Mouse (Mus musculus) testis, adult 2 months (tissue): ENCODE measurements around the gene Rsf1. TPM values are rescaled to one million over a fixed set of nuclear protein-coding genes. Genes with fewer than 3 reads are reported as not detected.

Experiments used
- H3K27ac ChIP-seq: fragments of 200-500 bp; 2 replicates; pipeline ENCODE4 v1.5.1; 2012; ENCODE audit warnings: low read depth, low read length; ENCODE audit not compliant: control insufficient read depth, insufficient read depth
- H3K27me3 ChIP-seq: fragments of 200-500 bp; 2 replicates; pipeline ENCODE4 v1.6.1; 2012; ENCODE audit warnings: mild to moderate bottlenecking, low read length, moderate library complexity; ENCODE audit not compliant: control insufficient read depth, insufficient read depth
- H3K36me3 ChIP-seq: fragments of 200-500 bp; 2 replicates; pipeline ENCODE4 v1.6.1; 2012; ENCODE audit warnings: mild to moderate bottlenecking, low read length; ENCODE audit not compliant: control insufficient read depth, insufficient read depth
- H3K4me1 ChIP-seq: fragments of 200-500 bp; 2 replicates; pipeline ENCODE4 v1.6.1; 2012; ENCODE audit warnings: low read length; ENCODE audit not compliant: control insufficient read depth, insufficient read depth
- H3K4me3 ChIP-seq: fragments of 200-500 bp; 2 replicates; pipeline ENCODE4 v1.5.1; 2012; ENCODE audit warnings: low read depth, mild to moderate bottlenecking, low read length, moderate library complexity, mixed read lengths; ENCODE audit not compliant: control insufficient read depth
- CTCF ChIP-seq: fragments of 200-500 bp; IDR thresholded peaks from 2 replicates; pipeline ENCODE4 v1.5.1; 2012; ENCODE audit warnings: low read depth, mild to moderate bottlenecking, inconsistent platforms, low read length, moderate library complexity; ENCODE audit not compliant: control insufficient read depth, insufficient read depth, insufficient replicate concordance
- POLR2A ChIP-seq: fragments of 200-500 bp; IDR thresholded peaks from 2 replicates; pipeline ENCODE4 v1.6.1; 2012; ENCODE audit warnings: low read depth, mild to moderate bottlenecking, inconsistent platforms, low read length, moderate library complexity; ENCODE audit not compliant: control insufficient read depth
- polyA plus RNA-seq: library from polyadenylated mRNA; depleted of rRNA; stranded (reverse); fragments of >200 nt; gene quantifications from 2 replicates; pipeline ENCODE4 v1.2.3, GENCODE M21; 2012

Rsf1 gene
- polyA plus RNA-seq, 1 experiment, result 4.9 TPM

GRCm38 (mm10) chr7:97569372-97569771, 10.3 kb upstream of the Rsf1 start:
- no peaks in the 10 kb centered on the region for H3K27me3 ChIP-seq
- no peak overlapping the region for H3K4me3 ChIP-seq
- no peak overlapping the region for H3K27ac ChIP-seq
- H3K36me3 ChIP-seq, result no peaks in the 10 kb centered on the region
- H3K4me1 ChIP-seq, result no peaks in the 10 kb centered on the region
- no peak for TF ChIP-seq POLR2A
- no peak for TF ChIP-seq CTCF

- Histone ChIP-seq H3K36me3 (no peaks in the 10 kb centered on the region), H3K4me3 (no peak overlapping the region), H3K27me3 (no peaks in the 10 kb centered on the region), H3K4me1 (no peaks in the 10 kb centered on the region), H3K27ac (no peak overlapping the region)
- no peak for TF ChIP-seq POLR2A
- no peak for TF ChIP-seq CTCF
Observed at GRCm38 (mm10) chr7:97570389-97570788, 9.3 kb upstream of the Rsf1 start.

- Histone ChIP-seq H3K4me3 (peak overlapping the region; percentile 99), H3K4me1 (peaks cover 2% of the 10 kb centered on the region; the same call in 1 of the 2 replicates), H3K27me3 (no peaks in the 10 kb centered on the region), H3K36me3 (no peaks in the 10 kb centered on the region), H3K27ac (peak overlapping the region; percentile 94)
- no peak for TF ChIP-seq POLR2A
- TF ChIP-seq CTCF, result no peak
Observed at GRCm38 (mm10) chr7:97578361-97579066, 1.2 kb upstream of the Rsf1 start.

GRCm38 (mm10) chr7:97579976-97580842, 520 bp downstream of the Rsf1 start:
- peak overlapping the region; percentile 94 for H3K27ac ChIP-seq
- peak overlapping the region; percentile 99 for H3K4me3 ChIP-seq
- TF ChIP-seq POLR2A (no peak), CTCF (no peak)
- no peaks in the 10 kb centered on the region for H3K27me3 ChIP-seq
- peaks cover 2% of the 10 kb centered on the region; the same call in 1 of the 2 replicates for H3K4me1 ChIP-seq
- H3K36me3 ChIP-seq, result no peaks in the 10 kb centered on the region

- H3K27ac ChIP-seq, result peak overlapping the region; percentile 94
- TF ChIP-seq POLR2A (peak; percentile 54), CTCF (no peak)
- H3K36me3 ChIP-seq, result no peaks in the 10 kb centered on the region
- no peaks in the 10 kb centered on the region for H3K27me3 ChIP-seq
- H3K4me3 ChIP-seq, result peak overlapping the region; percentile 99
- H3K4me1 ChIP-seq, result peaks cover 2% of the 10 kb centered on the region; the same call in 1 of the 2 replicates
Observed at GRCm38 (mm10) chr7:97580843-97581214, 1.1 kb downstream of the Rsf1 start.

GRCm38 (mm10) chr7:97588506-97588905, 8.8 kb downstream of the Rsf1 start:
- no peaks in the 10 kb centered on the region; the same call in 1 of the 2 replicates for H3K4me1 ChIP-seq
- TF ChIP-seq POLR2A (no peak), CTCF (no peak)
- H3K4me3 ChIP-seq, result no peak overlapping the region
- no peaks in the 10 kb centered on the region for H3K36me3 ChIP-seq
- no peak overlapping the region for H3K27ac ChIP-seq
- no peaks in the 10 kb centered on the region for H3K27me3 ChIP-seq

GRCm38 (mm10) chr7:97590488-97590887, 10.8 kb downstream of the Rsf1 start:
- H3K27ac ChIP-seq, result no peak overlapping the region
- H3K4me1 ChIP-seq, result no peaks in the 10 kb centered on the region; the same call in 1 of the 2 replicates
- TF ChIP-seq CTCF (no peak), POLR2A (no peak)

More at GRCm38 (mm10) chr7:97590488-97590887, 10.8 kb downstream of the Rsf1 start:
- H3K36me3 ChIP-seq, result no peaks in the 10 kb centered on the region
- no peak overlapping the region for H3K4me3 ChIP-seq
- H3K27me3 ChIP-seq, result no peaks in the 10 kb centered on the region
